Mouse (Mus musculus): ENCODE data around the gene Slc25a3. TPM values are rescaled to one million over a fixed set of nuclear protein-coding genes. Genes with fewer than 3 reads are reported as not detected.
A peak's percentile ranks its signal among the peaks of the same experiment; 100 is the strongest.

The Slc25a3 gene
- total and polyA plus RNA-seq, 3 experiments = 368 to 868 (median 497) TPM

DNA sequence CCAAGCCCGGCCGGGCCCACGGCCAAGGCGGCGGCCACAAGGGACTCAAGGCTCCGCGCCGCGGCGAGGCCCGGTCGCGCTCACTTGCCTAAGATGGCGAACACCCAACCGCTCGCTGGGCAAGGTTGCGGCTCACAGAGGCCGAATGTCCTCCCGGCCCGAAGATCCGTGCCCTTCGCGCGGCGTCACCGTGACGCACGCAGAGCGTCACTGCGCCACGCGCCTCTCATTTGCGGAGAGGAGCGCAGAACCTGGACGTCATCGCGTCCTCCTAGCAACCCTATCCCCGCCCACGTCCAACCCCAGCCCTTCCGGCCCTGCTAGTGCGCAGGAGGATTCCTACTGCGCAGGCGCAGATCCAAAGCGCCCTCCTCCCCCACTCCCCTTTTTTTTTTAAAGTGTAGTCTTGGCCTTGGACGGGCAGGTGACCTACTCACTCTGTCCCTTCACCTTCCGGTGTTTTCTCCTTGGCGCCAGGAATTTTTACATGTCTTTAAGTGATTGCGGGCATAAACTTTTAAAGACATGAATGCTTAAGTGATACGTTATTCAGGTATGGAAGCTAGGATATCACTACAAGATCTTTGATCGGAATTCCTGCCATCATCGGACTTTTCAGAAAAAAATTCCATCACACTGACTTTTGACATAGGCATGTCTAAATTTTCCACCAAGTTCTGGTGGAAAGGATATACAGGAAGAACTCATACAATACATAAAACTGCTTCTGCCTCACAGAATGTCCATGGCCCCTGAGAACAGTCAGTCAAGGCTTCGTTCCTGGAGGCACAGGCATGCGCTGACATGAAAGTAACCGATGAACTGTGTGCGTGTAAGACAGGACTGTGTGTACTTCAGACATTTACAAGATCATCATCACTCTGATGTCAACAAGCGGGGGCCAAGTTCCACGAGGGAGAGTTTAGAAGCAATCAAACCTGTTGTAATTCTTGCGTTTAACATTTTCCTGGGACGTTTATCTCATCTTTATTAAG, at the start of gene Slc25a3 (continued):
- TF ChIP-seq CHD1 (IDR thresholded peaks at IDR 0.05; ENCODE audit: low read depth, low read length) = peak; percentile 93; the same call in 1 of the 2 replicates
- peak; percentile 58; the same call in 1 of the 2 replicates for TF ChIP-seq GABPA (IDR thresholded peaks at IDR 0.05; ENCODE audit: low read depth, low read length)
- TF ChIP-seq RAD21 (IDR thresholded peaks at IDR 0.05; ENCODE audit: low read depth, low read length) = no peak
- peak; percentile 81 for TF ChIP-seq NRF1 (IDR thresholded peaks at IDR 0.05; ENCODE audit: insufficient read depth, low read depth, low read length, poor library complexity, severe bottlenecking)
- TF ChIP-seq HCFC1 (IDR thresholded peaks at IDR 0.05; ENCODE audit: low read depth, low read length) = peak; percentile 90

DNA sequence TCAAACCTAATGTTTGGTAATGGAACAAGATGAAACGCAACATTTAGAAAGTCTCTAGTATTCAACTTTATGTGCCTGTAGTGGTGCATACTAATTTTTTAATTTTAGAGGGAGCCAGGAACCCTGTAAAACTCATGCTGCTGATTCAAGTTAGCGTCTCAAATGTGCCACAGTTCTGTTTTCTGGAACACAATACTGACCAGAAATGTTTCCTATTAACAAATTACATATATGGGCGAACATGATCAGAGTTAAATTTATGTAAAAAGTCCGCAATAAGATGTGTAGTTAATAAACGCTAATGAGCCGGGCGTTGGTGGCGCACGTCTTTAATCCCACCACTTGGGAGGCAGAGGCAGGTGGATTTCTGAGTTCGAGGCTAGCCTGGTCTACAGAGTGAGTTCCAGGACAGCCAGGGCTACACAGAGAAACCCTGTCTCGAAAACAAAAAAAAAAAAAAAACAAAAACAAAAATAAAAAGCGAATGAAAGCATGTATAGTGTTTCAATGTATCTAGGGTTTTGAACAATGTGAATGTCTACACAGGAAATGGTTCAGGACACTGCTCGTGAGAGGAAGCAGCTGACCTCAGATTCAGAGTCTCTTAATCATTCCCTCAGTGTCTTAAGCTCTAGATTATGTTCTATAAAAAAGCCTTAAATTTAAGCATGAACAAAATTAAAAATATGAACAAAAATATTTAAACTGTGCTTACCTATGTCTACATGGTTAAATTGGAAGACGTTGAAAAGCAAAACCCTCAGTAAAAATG, 48.7 kb upstream of the Slc25a3 start:
- H3K27me3 ChIP-seq (ENCODE audit: control insufficient read depth in 1 of 2, insufficient read depth in 2 of 2, low read length in 2 of 2) = no peaks in the 10 kb centered on the region
- H3K27ac ChIP-seq (ENCODE audit: control insufficient read depth, low read depth, low read length) = peak overlapping the region; percentile 99
- H3K79me2 ChIP-seq (ENCODE audit: control insufficient read depth, insufficient read depth, low read length, poor library complexity) = peaks cover 41% of the 10 kb centered on the region
- H3K9ac ChIP-seq (ENCODE audit: control insufficient read depth, low read depth, low read length, poor library complexity, severe bottlenecking) = peak overlapping the region; percentile 99
- no peaks in the 10 kb centered on the region for H3K9me3 ChIP-seq (replicated peaks; ENCODE audit: insufficient read depth, low read length)
- peaks cover 0 to 16% of the 10 kb centered on the region in 2 experiments; a peak in 2 of 4 replicates for H3K36me3 ChIP-seq (ENCODE audit: control insufficient read depth in 1 of 2, insufficient read depth in 2 of 2, low read length in 2 of 2)
- peaks cover 3% of the 10 kb centered on the region in 2 experiments; a peak in 3 of 4 replicates for H3K4me1 ChIP-seq (ENCODE audit: control insufficient read depth in 1 of 2, insufficient read depth in 2 of 2, low read length in 2 of 2)
- DNase-seq (ENCODE audit: low read depth, low spot score) = peak; percentile 53
- TF ChIP-seq ELF1 (IDR thresholded peaks at IDR 0.05; ENCODE audit: low read depth, low read length) = no peak
- peak; percentile 70 for TF ChIP-seq TBP (IDR thresholded peaks at IDR 0.05; ENCODE audit: low read depth, low read length)
- no peak for TF ChIP-seq MAZ (IDR thresholded peaks at IDR 0.05; ENCODE audit: low read depth, low read length)
- peak overlapping the region; percentile 63 to 85 for H3K4me3 ChIP-seq (ENCODE audit: control insufficient read depth in 1 of 2, insufficient read depth in 1 of 2, low read depth in 2 of 2, low read length in 2 of 2)

- Histone ChIP-seq H3K36me3 (ENCODE audit: control insufficient read depth in 1 of 2, insufficient read depth in 2 of 2, low read length in 2 of 2) (peaks cover 0 to 24% of the 10 kb centered on the region in 2 experiments; a peak in 2 of 4 replicates), H3K9me3 (replicated peaks; ENCODE audit: insufficient read depth, low read length) (no peaks in the 10 kb centered on the region), H3K27me3 (ENCODE audit: control insufficient read depth in 1 of 2, insufficient read depth in 2 of 2, low read length in 2 of 2) (no peaks in the 10 kb centered on the region), H3K27ac (ENCODE audit: control insufficient read depth, low read depth, low read length) (peak overlapping the region; percentile 99), H3K9ac (ENCODE audit: control insufficient read depth, low read depth, low read length, poor library complexity, severe bottlenecking) (peak overlapping the region; percentile 99), H3K79me2 (ENCODE audit: control insufficient read depth, insufficient read depth, low read length, poor library complexity) (peaks cover 48% of the 10 kb centered on the region), H3K4me1 (ENCODE audit: control insufficient read depth in 1 of 2, insufficient read depth in 2 of 2, low read length in 2 of 2) (peaks cover 3 to 9% of the 10 kb centered on the region in 2 experiments), H3K4me3 (ENCODE audit: control insufficient read depth in 1 of 2, insufficient read depth in 1 of 2, low read depth in 2 of 2, low read length in 2 of 2) (peak overlapping the region; percentile 83 to 85)
- DNase-seq (ENCODE audit: low read depth, low spot score) = peak; percentile 96
- no peak for TF ChIP-seq TAL1 (IDR thresholded peaks at IDR 0.05; ENCODE audit: low read length)
- TF ChIP-seq MXI1 (IDR thresholded peaks at IDR 0.05; ENCODE audit: low read depth, low read length) = peak; percentile 92
- peak; percentile 98 for TF ChIP-seq MAZ (IDR thresholded peaks at IDR 0.05; ENCODE audit: low read depth, low read length)
- no peak; the same call in 1 of the 2 replicates for TF ChIP-seq POLR2AphosphoS5 (IDR thresholded peaks at IDR 0.05; ENCODE audit: borderline replicate concordance, low read depth, low read length)
- TF ChIP-seq SMC3 (IDR thresholded peaks at IDR 0.05; ENCODE audit: low read depth, low read length) = no peak
- TF ChIP-seq SIN3A (IDR thresholded peaks at IDR 0.05; ENCODE audit: low read length) = peak; percentile 79; the same call in 1 of the 2 replicates
- no peak for TF ChIP-seq MAFK (IDR thresholded peaks at IDR 0.05; ENCODE audit: borderline replicate concordance, low read depth, low read length)
- TF ChIP-seq USF2 (IDR thresholded peaks at IDR 0.05; ENCODE audit: borderline replicate concordance in 1 of 2, insufficient read depth in 1 of 2, low read depth in 1 of 2, low read length in 2 of 2) = no peak
- TF ChIP-seq RAD21 (IDR thresholded peaks at IDR 0.05; ENCODE audit: low read depth, low read length) = no peak
- peak; percentile 92; the same call in 1 of the 2 replicates for TF ChIP-seq E2F4 (IDR thresholded peaks at IDR 0.05; ENCODE audit: borderline replicate concordance, low read depth, low read length)
- TF ChIP-seq ETS1 (IDR thresholded peaks at IDR 0.05; ENCODE audit: low read depth, low read length) = peak; percentile 78
- peak; percentile 90 for TF ChIP-seq ZMIZ1 (IDR thresholded peaks at IDR 0.05; ENCODE audit: low read depth, low read length)
- TF ChIP-seq POLR2AphosphoS2 (IDR thresholded peaks at IDR 0.05; ENCODE audit: low read length) = peak; percentile 73
- no peak for TF ChIP-seq CTCF (IDR thresholded peaks at IDR 0.05 in 2 of 3, conservative IDR thresholded peaks at IDR 0.05 in 1 of 3; ENCODE audit: control insufficient read depth in 1 of 3, insufficient read depth in 1 of 3, low read depth in 2 of 3, low read length in 3 of 3, poor library complexity in 1 of 3, severe bottlenecking in 1 of 3)
- TF ChIP-seq EP300 (IDR thresholded peaks at IDR 0.05; ENCODE audit: low read depth in 1 of 2, low read length in 2 of 2) = peak in 1 of 2 experiments; percentile 67; a peak in 1 of 4 replicates
- TF ChIP-seq NRF1 (IDR thresholded peaks at IDR 0.05; ENCODE audit: insufficient read depth, low read depth, low read length, poor library complexity, severe bottlenecking) = peak; percentile 53
Observed at GRCm38 (mm10) chr10:91171455-91172328, 47.8 kb upstream of the Slc25a3 start.

Measured in MEL (cell line).